Mouse (Mus musculus): ENCODE measurements around the gene Enc1. TPM values are rescaled to one million over a fixed set of nuclear protein-coding genes. Genes with fewer than 3 reads are reported as not detected.

Gene Enc1
- 100 to 1,000 TPM; 561 to 584 TPM for total RNA-seq (2021)
- long read RNA-seq, partial matches to known transcripts, result 77 of 77 reads
- long read RNA-seq, other reads (novel, unspliced or antisense), result 0 of 77 reads

GRCm38 (mm10) chr13:97240965-97241786, at the start of gene Enc1:
Gene Enc1, plus strand, starts transcription at chr13:97241105.
- DNase-seq (ENCODE audit: low spot score in 2 of 2), result peak; percentile 91 to 94

DNA sequence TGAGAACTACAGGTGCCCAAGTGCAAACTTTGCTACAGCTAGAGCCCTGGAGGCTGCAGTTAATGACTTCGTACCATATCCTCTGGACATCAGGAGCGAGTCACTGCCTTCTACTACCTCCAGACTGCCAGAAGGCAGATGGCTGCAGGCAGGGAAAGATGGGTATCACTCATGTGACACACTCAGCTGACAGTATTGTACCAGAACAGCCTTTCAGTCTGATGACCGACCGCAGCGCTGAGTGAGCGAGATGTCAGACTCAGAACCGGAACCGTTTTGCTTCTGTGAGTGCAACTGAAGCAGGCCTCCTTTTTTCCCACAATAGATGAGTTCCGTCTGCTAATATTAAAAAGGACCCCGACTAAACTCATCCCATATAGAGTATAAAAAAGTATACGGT, 48.3 kb upstream of the Enc1 start:
- no peak for DNase-seq (ENCODE audit: low spot score in 2 of 2)

- peak; percentile 70 to 76 for DNase-seq (ENCODE audit: low spot score in 2 of 2)
Observed at GRCm38 (mm10) chr13:97193420-97193819, 47.5 kb upstream of the Enc1 start.

- DNase-seq (ENCODE audit: low spot score in 2 of 2), result no peak
Observed at GRCm38 (mm10) chr13:97196186-97196924, 44.5 kb upstream of the Enc1 start.

- DNase-seq (ENCODE audit: low spot score in 2 of 2), result no peak
Observed at GRCm38 (mm10) chr13:97196925-97197218, 44.0 kb upstream of the Enc1 start.

GRCm38 (mm10) chr13:97197932-97198562, 42.9 kb upstream of the Enc1 start, which contains the start of gene Hexb:
Gene Hexb, minus strand, starts transcription at chr13:97198357.
- peak; percentile 78 to 86 for DNase-seq (ENCODE audit: low spot score in 2 of 2)

DNA sequence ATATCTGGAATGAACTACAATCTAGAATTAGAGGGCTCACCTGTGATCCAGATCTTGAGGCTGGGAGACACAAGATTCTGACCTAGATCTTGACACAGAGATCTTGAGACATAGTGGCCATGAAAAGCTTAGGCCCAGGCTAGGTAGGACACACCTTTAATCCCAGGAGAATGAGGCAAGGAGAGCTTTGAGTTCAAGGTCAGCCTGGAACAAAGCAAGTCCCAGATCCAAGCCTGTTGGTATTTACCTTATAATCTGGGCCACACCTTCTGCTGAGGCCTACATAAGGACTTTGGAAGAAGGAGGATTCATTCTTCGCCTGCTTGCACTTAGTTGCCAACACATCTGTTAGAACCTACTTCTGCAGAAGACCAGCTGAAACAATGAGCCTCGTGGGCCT, 41.8 kb upstream of the Enc1 start:
- no peak for DNase-seq (ENCODE audit: low spot score in 2 of 2)

GRCm38 (mm10) chr13:97201076-97201475, 39.8 kb upstream of the Enc1 start:
- no peak for DNase-seq (ENCODE audit: low spot score in 2 of 2)

DNA sequence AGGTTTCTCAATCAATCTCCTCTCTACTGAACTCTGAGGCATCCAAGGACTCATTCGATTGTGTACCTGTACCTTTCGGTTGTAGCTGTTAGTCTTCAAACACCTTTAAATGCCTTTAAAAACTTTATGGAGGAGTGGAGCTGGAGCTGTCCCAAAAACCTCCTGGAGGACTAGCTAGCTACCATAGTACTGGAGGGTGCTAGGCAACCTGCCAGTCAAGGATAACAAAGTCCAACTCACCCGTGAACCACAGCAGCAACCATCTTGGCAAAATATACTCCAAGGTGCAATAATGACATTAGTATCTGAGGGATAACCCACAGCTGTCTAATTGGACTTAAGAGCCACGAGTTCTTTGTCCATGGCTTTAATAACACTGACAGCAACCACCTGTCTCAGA, 39.0 kb upstream of the Enc1 start:
- no peak for DNase-seq (ENCODE audit: low spot score in 2 of 2)

DNA sequence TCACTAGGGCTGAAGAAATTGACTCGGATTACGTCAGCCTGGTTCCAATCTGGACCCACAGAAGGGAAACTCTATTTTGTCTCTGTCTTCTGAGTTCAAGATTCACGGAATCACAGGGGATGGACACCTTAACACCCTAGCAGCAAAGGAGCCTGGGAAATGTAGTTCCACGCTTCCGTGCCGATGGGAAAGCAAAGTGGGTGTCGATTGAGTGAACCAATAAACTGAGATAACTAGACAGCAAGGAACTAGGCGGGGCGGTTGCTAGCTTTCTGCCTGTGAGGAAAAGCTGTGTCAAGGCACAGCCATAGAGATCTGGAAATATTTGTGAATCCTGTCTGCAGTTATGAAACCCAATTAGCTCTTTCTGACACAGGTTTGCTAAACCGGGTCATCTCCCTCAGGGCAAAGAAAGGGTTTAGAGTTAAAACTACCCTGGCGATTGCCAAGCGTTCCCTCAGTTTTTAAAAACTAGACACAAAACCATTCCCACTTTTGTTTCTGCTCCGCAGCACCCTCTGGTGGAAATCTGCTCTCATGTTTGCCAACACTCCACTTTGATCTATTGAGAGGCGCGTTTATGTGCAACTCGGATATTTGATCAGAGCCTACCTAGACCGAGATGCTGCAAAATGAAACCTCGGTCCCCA, 35.7 kb upstream of the Enc1 start:
- DNase-seq (ENCODE audit: low spot score in 2 of 2), result peak; percentile 89 to 91

- no peak for DNase-seq (ENCODE audit: low spot score in 2 of 2)
Observed at GRCm38 (mm10) chr13:97206046-97206445, 34.9 kb upstream of the Enc1 start.

GRCm38 (mm10) chr13:97207472-97208111, 33.3 kb upstream of the Enc1 start:
- no peak for DNase-seq (ENCODE audit: low spot score in 2 of 2)

GRCm38 (mm10) chr13:97208112-97208478, 32.8 kb upstream of the Enc1 start:
- DNase-seq (ENCODE audit: low spot score in 2 of 2), result no peak

DNA sequence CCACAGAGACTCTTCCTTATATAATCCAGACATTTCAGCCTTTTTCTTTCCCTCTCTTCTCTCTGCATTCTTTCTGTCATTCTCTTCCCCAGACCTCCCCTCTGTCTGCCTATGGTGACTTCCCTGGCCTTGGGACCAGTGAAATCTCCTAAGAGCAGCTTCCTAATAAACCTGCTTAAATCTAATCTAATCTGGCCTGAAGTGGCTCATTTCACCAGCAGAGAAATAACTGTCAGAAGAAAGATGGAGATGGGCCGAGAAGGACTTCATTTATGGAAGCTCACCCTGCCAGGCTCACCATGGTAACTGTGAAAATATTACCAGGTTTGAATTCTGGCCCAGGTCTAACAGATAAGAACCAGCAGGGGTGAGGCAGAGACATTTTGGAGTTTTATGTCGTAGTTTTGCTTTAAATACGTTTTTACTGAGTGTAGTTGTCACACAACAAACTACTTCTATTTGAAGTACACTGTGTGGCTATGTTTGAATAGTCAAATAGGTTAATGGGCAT, 32.4 kb upstream of the Enc1 start:
- DNase-seq (ENCODE audit: low spot score in 2 of 2), result no peak

GRCm38 (mm10) chr13:97214583-97215268, 26.2 kb upstream of the Enc1 start:
- DNase-seq (ENCODE audit: low spot score in 2 of 2), result no peak

- DNase-seq (ENCODE audit: low spot score in 2 of 2), result no peak
Observed at GRCm38 (mm10) chr13:97215563-97215962, 25.3 kb upstream of the Enc1 start.

GRCm38 (mm10) chr13:97216196-97216595, 24.7 kb upstream of the Enc1 start:
- no peak for DNase-seq (ENCODE audit: low spot score in 2 of 2)

- DNase-seq (ENCODE audit: low spot score in 2 of 2), result no peak
Observed at GRCm38 (mm10) chr13:97220022-97220421, 20.9 kb upstream of the Enc1 start.

- DNase-seq (ENCODE audit: low spot score in 2 of 2), result no peak
Observed at GRCm38 (mm10) chr13:97223856-97224255, 17.0 kb upstream of the Enc1 start.

- no peak for DNase-seq (ENCODE audit: low spot score in 2 of 2)
Observed at GRCm38 (mm10) chr13:97224341-97224982, 16.4 kb upstream of the Enc1 start.

Data from layer of hippocampus, postnatal 10 days (tissue).